Mouse (Mus musculus) CH12.LX (cell line): ENCODE measurements around the gene Naip1. TPM values are rescaled to one million over a fixed set of nuclear protein-coding genes. Genes with fewer than 3 reads are reported as not detected.
"Not testable (repeated sequence)": the region's sequence is repeated elsewhere in the genome, so short reads cannot be mapped to it uniquely, and the experiment has no call there.

Experiments
- DNase-seq: peaks from one replicate; pipeline ENCODE4 v3.0.0-alpha.2; 2013; ENCODE audit errors: extremely low read depth
- H3K27ac ChIP-seq: 2 replicates; pipeline ENCODE4 v1.5.1; 2012; ENCODE audit warnings: low read depth, mild to moderate bottlenecking, control low read depth, moderate library complexity; ENCODE audit not compliant: insufficient read depth
- H3K27me3 ChIP-seq: replicated peaks from 2 replicates; pipeline ENCODE3; 2012; ENCODE audit warnings: inconsistent platforms
- H3K36me3 ChIP-seq, 2 experiments: replicated peaks in 1 of 2; 2 replicates each; pipeline versions ENCODE3 to v1.6.1; 2012; ENCODE audit warnings: inconsistent platforms in 1 of 2, low read length in 1 of 2, mild to moderate bottlenecking in 1 of 2, mixed read lengths in 1 of 2, moderate library complexity in 1 of 2; ENCODE audit not compliant: control insufficient read depth in 1 of 2, insufficient read depth in 1 of 2
- H3K4me1 ChIP-seq, 2 experiments: 2 replicates each; pipeline ENCODE4 v1.6.1; 2012; ENCODE audit warnings: inconsistent platforms in 1 of 2, moderate library complexity in 1 of 2; ENCODE audit not compliant: insufficient read depth in 2 of 2, control insufficient read depth in 1 of 2
- H3K4me2 ChIP-seq: 2 replicates; pipeline ENCODE4 v1.6.1; 2012; ENCODE audit warnings: low read depth, mild to moderate bottlenecking, control low read depth; ENCODE audit not compliant: poor library complexity, insufficient read depth, severe bottlenecking
- H3K4me3 ChIP-seq, 3 experiments: fragments of 150-350 bp in 1 of 3; sonication (generic) in 1 of 3; replicated peaks in 1 of 3; 2 replicates each; pipeline versions ENCODE3 to v1.5.1; 2011 to 2012; ENCODE audit warnings: low read depth in 2 of 3, low read length in 2 of 3, mild to moderate bottlenecking in 2 of 3, moderate library complexity in 2 of 3, control low read depth in 1 of 3, improper control_type of control experiment in 1 of 3, inconsistent platforms in 1 of 3, mixed read lengths in 1 of 3; ENCODE audit not compliant: poor library complexity in 1 of 3
- H3K79me2 ChIP-seq: replicated peaks from 2 replicates; pipeline ENCODE4 v1.6.1; 2012; ENCODE audit warnings: mild to moderate bottlenecking, moderate library complexity; ENCODE audit not compliant: control insufficient read depth, poor library complexity, insufficient read depth, severe bottlenecking; ENCODE audit errors: extremely low read depth
- H3K9ac ChIP-seq: 2 replicates; pipeline ENCODE4 v1.6.1; 2012; ENCODE audit warnings: low read depth, mild to moderate bottlenecking, control low read depth, moderate library complexity; ENCODE audit not compliant: insufficient read depth
- H3K9me3 ChIP-seq: replicated peaks from 2 replicates; pipeline ENCODE3; 2012; ENCODE audit warnings: low read length, inconsistent platforms, mixed read lengths
- EP300 ChIP-seq: IDR thresholded peaks from 2 replicates; pipeline ENCODE4 v1.6.1; 2011; ENCODE audit warnings: low read length, improper control_type of control experiment
- ETS1 ChIP-seq: conservative IDR thresholded peaks from 2 replicates; pipeline ENCODE4 v1.6.1; 2012; ENCODE audit warnings: low read depth, mild to moderate bottlenecking, inconsistent platforms, low read length, improper control_type of control experiment, moderate library complexity
- JUND ChIP-seq: conservative IDR thresholded peaks from 2 replicates; pipeline ENCODE4 v1.6.1; 2011; ENCODE audit warnings: low read depth, low read length, improper control_type of control experiment
- KAT2A ChIP-seq: IDR thresholded peaks from 2 replicates; pipeline ENCODE4 v1.6.1; 2012; ENCODE audit warnings: low read length, improper control_type of control experiment, inconsistent platforms; ENCODE audit not compliant: insufficient replicate concordance
- MAX ChIP-seq: IDR thresholded peaks from 2 replicates; pipeline ENCODE4 v1.6.1; 2011; ENCODE audit warnings: low read length, improper control_type of control experiment
- MEF2A ChIP-seq: IDR thresholded peaks from 2 replicates; pipeline ENCODE4 v1.6.1; 2014; ENCODE audit warnings: low read depth, mild to moderate bottlenecking, inconsistent platforms, low read length, improper control_type of control experiment, borderline replicate concordance
- POLR2A ChIP-seq: IDR thresholded peaks from 2 replicates; pipeline ENCODE4 v1.6.1; 2011; ENCODE audit warnings: low read depth, mild to moderate bottlenecking, improper control_type of control experiment, low read length
- RAD21 ChIP-seq: IDR thresholded peaks from 2 replicates; pipeline ENCODE4 v1.6.1; 2011; ENCODE audit warnings: low read depth, mild to moderate bottlenecking, low read length, improper control_type of control experiment, moderate library complexity
- RCOR1 ChIP-seq: conservative IDR thresholded peaks from 2 replicates; pipeline ENCODE4 v1.6.1; 2012; ENCODE audit warnings: low read depth, mild to moderate bottlenecking, inconsistent platforms, low read length, improper control_type of control experiment
- SIN3A ChIP-seq: IDR thresholded peaks from 2 replicates; pipeline ENCODE4 v1.6.1; 2012; ENCODE audit warnings: low read length, improper control_type of control experiment, inconsistent platforms
- USF2 ChIP-seq: conservative IDR thresholded peaks from 2 replicates; pipeline ENCODE4 v1.6.1; 2011; ENCODE audit warnings: low read depth, low read length, improper control_type of control experiment
- ZMIZ1 ChIP-seq: IDR thresholded peaks from 2 replicates; pipeline ENCODE4 v1.6.1; 2012; ENCODE audit warnings: low read depth, mild to moderate bottlenecking, inconsistent platforms, low read length, improper control_type of control experiment
- ZNF384 ChIP-seq: IDR thresholded peaks from 2 replicates; pipeline ENCODE4 v1.6.1; 2012; ENCODE audit warnings: low read depth, low read length, improper control_type of control experiment, inconsistent platforms
- dilution Hi-C: fragments of 300-500 bp; cut with MboI; formaldehyde crosslinking; loops from 2 replicates; pipeline ENCODE4 v1.14.3; 2020; ENCODE audit warnings: low sequenced_read_pairs; ENCODE audit not compliant: extremely low pct_unique_long_range_greater_than_20kb, extremely low pct_ligation_motif_present
- in situ Hi-C: fragments of 300-500 bp; cut with MboI; formaldehyde crosslinking; loops from 3 replicates; pipeline ENCODE4 v1.14.3; 2019; ENCODE audit warnings: low sequenced_read_pairs, low pct_ligation_motif_present, low pct_unique_long_range_greater_than_20kb, mixed read lengths
- polyA plus RNA-seq: library from polyadenylated mRNA; unstranded; fragments of >175 nt; gene quantifications from 2 replicates; pipeline ENCODE4 v1.2.1, GENCODE M21; 2012; ENCODE audit warnings: low read depth; ENCODE audit not compliant: insufficient read length
- total RNA-seq, 2 experiments: library from RNA; depleted of rRNA; stranded (reverse); fragments of 300-350 nt in 1 of 2; fragments of >200 nt in 1 of 2; gene quantifications; 2 replicates each; pipeline ENCODE4 v1.2.3; 2012 to 2014

The Naip1 gene
- total and polyA plus RNA-seq, 3 experiments: 1.1 to 1.8 (median 1.5) TPM

DNA sequence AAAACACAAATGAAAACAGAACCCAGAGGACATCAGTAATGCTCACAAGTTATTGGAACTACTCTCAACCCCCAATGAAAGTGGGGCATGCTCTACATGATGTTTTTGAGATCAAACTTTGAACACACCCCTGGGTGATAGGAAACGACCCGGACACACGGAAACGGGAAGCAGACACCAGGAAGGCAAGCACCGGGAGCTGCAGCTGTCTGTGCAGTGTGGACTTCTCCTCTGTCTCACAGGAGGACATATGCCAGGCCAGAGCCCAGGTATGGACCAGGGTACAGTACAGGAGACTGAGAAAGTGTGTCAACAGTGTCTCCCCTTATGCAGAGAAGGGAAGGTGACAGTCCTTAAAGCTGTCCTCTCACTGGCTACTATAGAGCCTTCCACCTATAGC lies 43.5 kb downstream of the Naip1 start:
- in situ Hi-C loops: no loop called here
- no peaks in the 10 kb centered on the region for H3K27me3 ChIP-seq
- no peaks in the 10 kb centered on the region for H3K9me3 ChIP-seq
- no peak overlapping the region for H3K27ac ChIP-seq
- no peak overlapping the region for H3K4me2 ChIP-seq
- H3K79me2 ChIP-seq: no peaks in the 10 kb centered on the region; the same call in 1 of the 2 replicates
- H3K4me1 ChIP-seq: no peaks in the 10 kb centered on the region; a peak in 2 of 4 replicates
- no peak for TF ChIP-seq RAD21
- TF ChIP-seq, all 38 proteins: peak for 0
- H3K9ac ChIP-seq: no peak overlapping the region
- no peak overlapping the region for H3K4me3 ChIP-seq
- DNase-seq: no peak
- no peaks in the 10 kb centered on the region for H3K36me3 ChIP-seq
- dilution Hi-C loops: no loop called here

DNA sequence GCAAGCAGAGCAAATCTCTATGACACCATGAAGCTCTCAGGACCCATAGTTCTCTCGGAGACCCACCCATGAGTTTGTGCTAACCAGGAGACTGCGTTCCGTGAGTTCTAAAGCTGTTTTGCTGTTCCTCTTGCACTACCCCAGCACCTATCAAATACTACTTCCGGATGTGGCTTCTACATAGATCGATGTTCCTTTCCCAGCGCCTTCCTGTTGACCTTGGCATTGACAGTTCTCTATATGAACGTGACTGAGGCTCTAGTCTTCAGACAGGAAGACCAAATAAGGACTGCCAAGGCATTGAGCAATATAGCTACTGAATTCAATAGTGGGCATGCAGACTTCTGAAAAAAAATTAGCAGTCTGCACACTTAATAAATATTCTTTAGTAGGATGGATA lies 44.4 kb downstream of the Naip1 start:
- Histone ChIP-seq H3K4me2 (no peak overlapping the region), H3K4me1 (no peaks in the 10 kb centered on the region; a peak in 2 of 4 replicates), H3K4me3 (no peak overlapping the region), H3K27ac (no peak overlapping the region), H3K9ac (no peak overlapping the region), H3K36me3 (no peaks in the 10 kb centered on the region), H3K79me2 (no peaks in the 10 kb centered on the region), H3K27me3 (no peaks in the 10 kb centered on the region), H3K9me3 (no peaks in the 10 kb centered on the region)
- in situ Hi-C loops: no loop called here
- TF ChIP-seq SIN3A (no peak), EP300 (no peak), JUND (no peak), MEF2A (no peak), KAT2A (no peak), ZNF384 (no peak), MAX (no peak), POLR2A (no peak), RAD21 (no peak), RCOR1 (no peak), ETS1 (no peak), ZMIZ1 (no peak), USF2 (no peak)
- DNase-seq: no peak
- dilution Hi-C loops: no loop called here

DNA sequence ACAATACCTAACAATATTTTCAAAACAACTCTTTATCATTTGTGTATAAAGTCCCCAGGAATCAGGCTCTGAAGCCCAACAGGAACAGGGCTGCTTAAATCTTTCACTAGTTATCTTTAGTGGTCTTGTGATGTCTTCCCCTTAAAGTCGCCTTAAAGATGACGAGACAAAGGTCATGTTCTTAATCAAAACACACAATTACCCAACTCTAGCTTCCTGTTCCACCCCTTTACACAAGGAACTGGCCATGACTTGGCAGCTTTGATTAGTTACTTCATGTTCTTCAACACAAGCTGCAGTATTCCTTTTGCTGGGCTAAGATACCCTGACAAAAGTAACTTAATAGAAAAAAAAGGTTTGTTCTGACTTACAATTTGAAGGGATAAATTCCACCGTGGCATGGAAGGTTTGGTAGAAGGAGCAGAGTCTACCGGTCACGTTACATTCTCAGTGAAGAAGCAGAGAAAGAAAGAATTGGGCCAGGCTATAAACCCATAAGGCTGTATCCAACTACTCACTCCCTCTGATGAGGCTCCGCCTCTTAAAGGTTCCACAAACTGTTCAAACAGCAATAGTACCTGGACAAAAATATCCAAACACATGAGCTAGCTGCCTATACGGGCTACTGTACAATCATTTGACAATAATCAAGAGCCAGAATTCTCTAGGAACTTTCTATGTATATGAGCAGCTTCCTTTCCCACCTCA lies 49.6 kb downstream of the Naip1 start:
- Histone ChIP-seq H3K9ac (peak overlapping the region; percentile 23), H3K4me2 (peak overlapping the region; percentile 44)
- DNase-seq, dilution Hi-C loops, H3K27ac ChIP-seq, H3K36me3 ChIP-seq, H3K79me2 ChIP-seq, H3K27me3 ChIP-seq, in situ Hi-C loops, H3K9me3 ChIP-seq, H3K4me1 ChIP-seq, H3K4me3 ChIP-seq: not testable (repeated sequence)
